Mouse (Mus musculus) G1E (cell line): ENCODE measurements at regions not wholly inside any gene's neighbourhood (a gene's known extent, or its start where the extent isn't known, plus 50 kb on each side); places are given as distances from the start of the nearest gene placed in this dataset.

Experiments used
- CTCF ChIP-seq: IDR thresholded peaks from 2 replicates; pipeline ENCODE4 v1.5.1; 2012; ENCODE audit warnings: low read depth, low read length, inconsistent platforms, mixed read lengths
- GATA1 ChIP-seq: IDR thresholded peaks from 2 replicates; pipeline ENCODE4 v1.6.1; 2012; ENCODE audit warnings: borderline replicate concordance, low read length, inconsistent platforms, mixed read lengths
- GATA2 ChIP-seq: IDR thresholded peaks from 2 replicates; pipeline ENCODE4 v1.6.1; 2012; ENCODE audit warnings: low read depth, low read length, inconsistent platforms, borderline replicate concordance
- POLR2AphosphoS5 ChIP-seq: IDR thresholded peaks from 2 replicates; pipeline ENCODE4 v1.6.1; 2012; ENCODE audit warnings: low read depth, low read length, inconsistent platforms; ENCODE audit not compliant: insufficient replicate concordance

GRCm38 (mm10) chr8:78077122-78077521 lies 136.0 kb upstream of the Ttc29 start:
- TF ChIP-seq GATA1, result no peak
- TF ChIP-seq CTCF, result no peak
- no peak for TF ChIP-seq POLR2AphosphoS5
- no peak for TF ChIP-seq GATA2
